Mouse (Mus musculus) MEL (cell line): Measurements from ENCODE around the gene Gsta2.
"Not testable (repeated sequence)": the region's sequence is repeated elsewhere in the genome, so short reads cannot be mapped to it uniquely, and the experiment has no call there.

Experiments
- CTCF ChIP-seq, 3 experiments: IDR thresholded peaks in 2 of 3; conservative IDR thresholded peaks in 1 of 3; 2 replicates each; pipeline ENCODE4 v1.5.1; 2011 to 2012; ENCODE audit warnings: low read length in 3 of 3, low read depth in 2 of 3, mild to moderate bottlenecking in 2 of 3, improper control_type of control experiment in 1 of 3, inconsistent platforms in 1 of 3, mixed read lengths in 1 of 3, moderate library complexity in 1 of 3; ENCODE audit not compliant: control insufficient read depth in 1 of 3, insufficient read depth in 1 of 3, poor library complexity in 1 of 3, severe bottlenecking in 1 of 3
- EP300 ChIP-seq, 2 experiments: IDR thresholded peaks; 2 replicates each; pipeline ENCODE4 v1.6.1; 2011; ENCODE audit warnings: improper control_type of control experiment in 2 of 2, low read length in 2 of 2, low read depth in 1 of 2, mild to moderate bottlenecking in 1 of 2
- RCOR1 ChIP-seq: IDR thresholded peaks from 2 replicates; pipeline ENCODE4 v1.6.1; 2012; ENCODE audit warnings: low read depth, mild to moderate bottlenecking, inconsistent platforms, low read length, improper control_type of control experiment
- TCF12 ChIP-seq: IDR thresholded peaks from 2 replicates; pipeline ENCODE4 v1.6.1; 2014; ENCODE audit warnings: low read depth, mild to moderate bottlenecking, inconsistent platforms, low read length, improper control_type of control experiment, moderate library complexity
- ZC3H11A ChIP-seq: IDR thresholded peaks from 2 replicates; pipeline ENCODE4 v1.6.1; 2012; ENCODE audit warnings: low read depth, mild to moderate bottlenecking, inconsistent platforms, low read length, improper control_type of control experiment

GRCm38 (mm10) chr9:78340324-78340723 is 15.3 kb downstream of the Gsta2 start:
- not testable (repeated sequence) for TF ChIP-seq RCOR1; ZC3H11A; EP300 (IDR thresholded peaks at IDR 0.05; ENCODE audit: low read depth in 1 of 2, low read length in 2 of 2); TCF12
- TF ChIP-seq CTCF (IDR thresholded peaks at IDR 0.05 in 2 of 3, conservative IDR thresholded peaks at IDR 0.05 in 1 of 3; ENCODE audit: control insufficient read depth in 1 of 3, insufficient read depth in 1 of 3, low read depth in 2 of 3, low read length in 3 of 3, poor library complexity in 1 of 3, severe bottlenecking in 1 of 3) = peak; percentile 58 to 74 (median 63)
